Mouse (Mus musculus) embryonic facial prominence, embryonic 10.5 days (tissue): ENCODE results near the gene Ttc28. TPM values are rescaled to one million over a fixed set of nuclear protein-coding genes. Genes with fewer than 3 reads are reported as not detected.

Source experiments
- DNase-seq: peaks from one replicate; pipeline ENCODE4 v3.0.0-alpha.2; 2017; ENCODE audit warnings: low spot score
- H3K27ac ChIP-seq: fragments of 300-500 bp; sonication (generic); replicated peaks from 2 replicates; pipeline ENCODE4 v1.5.1; 2016; ENCODE audit warnings: mild to moderate bottlenecking
- H3K27me3 ChIP-seq: fragments of 300-500 bp; sonication (generic); replicated peaks from 2 replicates; pipeline ENCODE4 v1.6.1; 2016; ENCODE audit warnings: low read depth, mild to moderate bottlenecking; ENCODE audit not compliant: poor library complexity, severe bottlenecking
- H3K36me3 ChIP-seq: fragments of 300-500 bp; sonication (generic); replicated peaks from 2 replicates; pipeline ENCODE4 v1.6.1; 2016; ENCODE audit warnings: mild to moderate bottlenecking, moderate library complexity
- H3K4me1 ChIP-seq: fragments of 300-500 bp; sonication (generic); 2 replicates; pipeline ENCODE4 v1.6.1; 2016
- H3K4me3 ChIP-seq: fragments of 300-500 bp; sonication (generic); 2 replicates; pipeline ENCODE4 v1.5.1; 2016; ENCODE audit warnings: mild to moderate bottlenecking, moderate library complexity
- H3K9me3 ChIP-seq: fragments of 300-500 bp; sonication (generic); 2 replicates; pipeline ENCODE4 v1.6.1; 2016; ENCODE audit warnings: mild to moderate bottlenecking
- WGBS: fragments of 180-500 bp; shearing (Covaris S2); methylation state at CpG from one replicate; pipeline ENCODE4 v1.1.7; 2016; 5-methylcytosine and 5-hydroxymethylcytosine counted together
- polyA plus RNA-seq: library from polyadenylated mRNA; unstranded; fragments of >200 nt; fragmentation: Nextera tagmentation; extraction: Ambion mirVana; gene quantifications from 2 replicates; pipeline ENCODE4 v1.2.1, GENCODE M21; 2016

Gene Ttc28
- polyA plus RNA-seq, 1 experiment from 2014 or later, result 12.8 TPM

- H3K4me3 ChIP-seq, result no peak overlapping the region
- H3K9me3 ChIP-seq, result no peaks in the 10 kb centered on the region
- H3K27me3 ChIP-seq, result no peaks in the 10 kb centered on the region
- H3K4me1 ChIP-seq, result no peaks in the 10 kb centered on the region
- H3K36me3 ChIP-seq, result peaks cover 11% of the 10 kb centered on the region
- no peak for DNase-seq
- no peak overlapping the region for H3K27ac ChIP-seq
- whole genome bisulfite sequencing, result 72% methylated on average over 10 of the region's 10 CpGs
Observed at GRCm38 (mm10) chr5:111291639-111292038, 412.0 kb downstream of the Ttc28 start.

GRCm38 (mm10) chr5:111297801-111298200, 418.2 kb downstream of the Ttc28 start:
- no peak for DNase-seq
- 72% methylated on average over 5 of the region's 5 CpGs for WGBS
- no peaks in the 10 kb centered on the region for H3K27me3 ChIP-seq
- no peaks in the 10 kb centered on the region for H3K9me3 ChIP-seq
- H3K27ac ChIP-seq, result no peak overlapping the region
- H3K4me3 ChIP-seq, result no peak overlapping the region
- no peaks in the 10 kb centered on the region for H3K36me3 ChIP-seq
- H3K4me1 ChIP-seq, result peaks cover 6% of the 10 kb centered on the region; the same call in 1 of the 2 replicates

GRCm38 (mm10) chr5:111298706-111299105, 419.1 kb downstream of the Ttc28 start:
- Histone ChIP-seq H3K36me3 (no peaks in the 10 kb centered on the region), H3K4me3 (no peak overlapping the region), H3K27me3 (no peaks in the 10 kb centered on the region), H3K4me1 (peaks cover 6% of the 10 kb centered on the region; the same call in 1 of the 2 replicates), H3K27ac (no peak overlapping the region), H3K9me3 (no peaks in the 10 kb centered on the region)
- no peak for DNase-seq
- WGBS, result 49% methylated on average over 7 of the region's 7 CpGs

GRCm38 (mm10) chr5:111300776-111301175, 421.2 kb downstream of the Ttc28 start:
- DNase-seq, result no peak
- WGBS, result 82% methylated on average over 8 of the region's 8 CpGs

GRCm38 (mm10) chr5:111301736-111302135, 422.1 kb downstream of the Ttc28 start:
- Histone ChIP-seq H3K27me3 (no peaks in the 10 kb centered on the region), H3K4me3 (no peak overlapping the region), H3K27ac (no peak overlapping the region), H3K9me3 (0 out of 2 replicates have a peak, but pooled peaks cover 3% of the 10 kb centered on the region), H3K36me3 (no peaks in the 10 kb centered on the region), H3K4me1 (peaks cover 6% of the 10 kb centered on the region; the same call in 1 of the 2 replicates)
- no peak for DNase-seq
- WGBS, result 77% methylated on average over 7 of the region's 7 CpGs

More at GRCm38 (mm10) chr5:111300776-111301175, 421.2 kb downstream of the Ttc28 start:
- H3K27me3 ChIP-seq, result no peaks in the 10 kb centered on the region
- peaks cover 6% of the 10 kb centered on the region; the same call in 1 of the 2 replicates for H3K4me1 ChIP-seq
- H3K4me3 ChIP-seq, result no peak overlapping the region
- H3K27ac ChIP-seq, result no peak overlapping the region
- H3K9me3 ChIP-seq, result 0 out of 2 replicates have a peak, but pooled peaks cover 3% of the 10 kb centered on the region
- H3K36me3 ChIP-seq, result no peaks in the 10 kb centered on the region

GRCm38 (mm10) chr5:111304730-111305129, 425.1 kb downstream of the Ttc28 start:
- Histone ChIP-seq H3K9me3 (0 out of 2 replicates have a peak, but pooled peaks cover 3% of the 10 kb centered on the region), H3K4me1 (peaks cover 6% of the 10 kb centered on the region; the same call in 1 of the 2 replicates), H3K36me3 (no peaks in the 10 kb centered on the region), H3K27me3 (no peaks in the 10 kb centered on the region), H3K27ac (no peak overlapping the region), H3K4me3 (no peak overlapping the region)
- DNase-seq, result no peak
- 90% methylated on average over 3 of the region's 3 CpGs for WGBS

- no peaks in the 10 kb centered on the region for H3K36me3 ChIP-seq
- WGBS, result 82% methylated on average over 6 of the region's 6 CpGs
- no peaks in the 10 kb centered on the region for H3K27me3 ChIP-seq
- DNase-seq, result peak; percentile 26
- H3K27ac ChIP-seq, result no peak overlapping the region
- no peaks in the 10 kb centered on the region for H3K4me1 ChIP-seq
- no peak overlapping the region for H3K4me3 ChIP-seq
- H3K9me3 ChIP-seq, result peaks cover 6% of the 10 kb centered on the region; the same call in 1 of the 2 replicates
Observed at GRCm38 (mm10) chr5:111310185-111310584, 430.6 kb downstream of the Ttc28 start.

GRCm38 (mm10) chr5:111313833-111314232, 434.2 kb downstream of the Ttc28 start:
- H3K27me3 ChIP-seq, result no peaks in the 10 kb centered on the region
- DNase-seq, result no peak
- no peaks in the 10 kb centered on the region for H3K4me1 ChIP-seq
- H3K4me3 ChIP-seq, result no peak overlapping the region
- 88% methylated on average over 9 of the region's 9 CpGs for WGBS
- H3K36me3 ChIP-seq, result no peaks in the 10 kb centered on the region
- H3K9me3 ChIP-seq, result peaks cover 5% of the 10 kb centered on the region; the same call in 1 of the 2 replicates
- H3K27ac ChIP-seq, result no peak overlapping the region

- Histone ChIP-seq H3K4me3 (no peak overlapping the region), H3K4me1 (no peaks in the 10 kb centered on the region), H3K9me3 (peaks cover 5% of the 10 kb centered on the region; the same call in 1 of the 2 replicates), H3K27me3 (no peaks in the 10 kb centered on the region), H3K27ac (no peak overlapping the region), H3K36me3 (no peaks in the 10 kb centered on the region)
- DNase-seq, result no peak
- WGBS, result 89% methylated on average over 6 of the region's 6 CpGs
Observed at GRCm38 (mm10) chr5:111315061-111315460, 435.5 kb downstream of the Ttc28 start.

- no peaks in the 10 kb centered on the region for H3K27me3 ChIP-seq
- H3K9me3 ChIP-seq, result peaks cover 5% of the 10 kb centered on the region; the same call in 1 of the 2 replicates
- no peak overlapping the region for H3K4me3 ChIP-seq
- no peaks in the 10 kb centered on the region for H3K4me1 ChIP-seq
- WGBS, result 72% methylated on average over 3 of the region's 3 CpGs
- no peak for DNase-seq
- H3K36me3 ChIP-seq, result no peaks in the 10 kb centered on the region
- H3K27ac ChIP-seq, result no peak overlapping the region
Observed at GRCm38 (mm10) chr5:111317526-111317925, 437.9 kb downstream of the Ttc28 start.

- H3K27ac ChIP-seq, result no peak overlapping the region
- peaks cover 3% of the 10 kb centered on the region; the same call in 1 of the 2 replicates for H3K9me3 ChIP-seq
- 68% methylated on average over 1 of the region's 1 CpGs for WGBS
- H3K36me3 ChIP-seq, result no peaks in the 10 kb centered on the region
- DNase-seq, result no peak
- no peaks in the 10 kb centered on the region for H3K27me3 ChIP-seq
- no peak overlapping the region for H3K4me3 ChIP-seq
- H3K4me1 ChIP-seq, result no peaks in the 10 kb centered on the region
Observed at GRCm38 (mm10) chr5:111318946-111319345, 439.3 kb downstream of the Ttc28 start.

GRCm38 (mm10) chr5:111325813-111326212, 446.2 kb downstream of the Ttc28 start:
- Histone ChIP-seq H3K4me3 (no peak overlapping the region), H3K27ac (no peak overlapping the region), H3K36me3 (no peaks in the 10 kb centered on the region), H3K9me3 (no peaks in the 10 kb centered on the region), H3K4me1 (peaks cover 10% of the 10 kb centered on the region), H3K27me3 (no peaks in the 10 kb centered on the region)
- WGBS, result 32% methylated on average over 1 of the region's 1 CpGs
- no peak for DNase-seq

- WGBS, result 83% methylated on average over 7 of the region's 7 CpGs
- Histone ChIP-seq H3K9me3 (no peaks in the 10 kb centered on the region), H3K27ac (no peak overlapping the region), H3K4me1 (peaks cover 20% of the 10 kb centered on the region), H3K27me3 (no peaks in the 10 kb centered on the region), H3K36me3 (peaks cover 1% of the 10 kb centered on the region; the same call in 1 of the 2 replicates), H3K4me3 (no peak overlapping the region)
- no peak for DNase-seq
Observed at GRCm38 (mm10) chr5:111327420-111327819, 447.8 kb downstream of the Ttc28 start.
